Mouse (Mus musculus) cerebellum, postnatal 14 days (tissue): Measurements from ENCODE around the gene Dnajb4.
"Not testable (repeated sequence)": the region's sequence is repeated elsewhere in the genome, so short reads cannot be mapped to it uniquely, and the experiment has no call there.

Source experiments
- DNase-seq, 2 experiments: peaks; one replicate each; pipeline ENCODE4 v3.0.0; 2021; ENCODE audit warnings: mixed read lengths in 2 of 2

The Dnajb4 gene

DNA sequence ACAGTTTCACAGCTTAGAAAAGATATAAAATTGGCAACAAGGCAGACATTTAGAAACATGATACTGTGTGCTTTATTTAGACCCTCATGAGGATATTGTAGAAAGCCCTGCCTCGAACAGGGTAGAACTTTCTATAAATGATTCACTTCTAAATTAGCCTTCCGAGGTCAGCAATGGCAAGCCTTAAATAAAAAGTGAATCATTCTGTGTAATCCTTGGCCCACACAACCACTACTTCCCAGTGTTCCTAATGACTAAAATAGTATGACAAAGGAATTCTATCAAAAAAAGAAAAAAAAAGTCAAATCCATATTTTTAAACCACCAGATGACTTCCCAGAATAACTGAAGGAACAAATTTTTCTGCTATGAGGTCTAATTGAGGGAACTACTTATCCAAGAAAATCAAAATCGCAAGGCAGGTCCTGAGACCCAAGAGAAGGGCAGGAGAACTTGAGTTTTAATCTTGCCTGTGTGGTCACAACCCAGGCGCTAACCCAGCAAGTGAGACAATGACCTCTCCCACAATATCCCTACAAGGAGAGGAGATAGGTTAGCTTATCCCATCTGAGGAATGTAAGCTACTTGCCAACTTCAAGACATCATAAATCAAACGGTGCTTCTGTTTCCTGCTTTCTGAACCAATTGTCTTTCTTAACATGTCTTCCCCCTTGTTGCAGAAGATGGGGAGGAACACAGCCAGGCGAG, 67.0 kb downstream of the Dnajb4 start:
- no peak for DNase-seq

DNA sequence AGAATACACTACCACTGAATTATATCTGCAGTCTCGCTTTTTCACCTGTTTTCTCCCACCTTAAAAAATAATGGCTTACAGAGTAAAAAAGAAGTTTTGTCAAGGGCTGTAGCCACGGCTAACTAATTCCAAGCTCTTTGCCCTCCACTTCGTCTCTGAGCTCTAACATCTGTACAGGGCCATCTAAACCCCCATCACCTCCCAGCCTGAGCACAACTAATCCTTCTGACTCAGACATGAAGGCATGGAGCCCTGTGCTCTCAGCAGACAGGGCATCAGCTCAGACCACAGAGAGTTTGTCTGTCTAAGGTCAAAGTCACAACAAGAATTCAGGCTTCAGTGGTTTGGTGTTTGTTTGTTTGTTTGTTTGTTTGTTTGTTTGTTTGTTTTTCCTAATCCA, 68.0 kb downstream of the Dnajb4 start:
- DNase-seq, result no peak

DNA sequence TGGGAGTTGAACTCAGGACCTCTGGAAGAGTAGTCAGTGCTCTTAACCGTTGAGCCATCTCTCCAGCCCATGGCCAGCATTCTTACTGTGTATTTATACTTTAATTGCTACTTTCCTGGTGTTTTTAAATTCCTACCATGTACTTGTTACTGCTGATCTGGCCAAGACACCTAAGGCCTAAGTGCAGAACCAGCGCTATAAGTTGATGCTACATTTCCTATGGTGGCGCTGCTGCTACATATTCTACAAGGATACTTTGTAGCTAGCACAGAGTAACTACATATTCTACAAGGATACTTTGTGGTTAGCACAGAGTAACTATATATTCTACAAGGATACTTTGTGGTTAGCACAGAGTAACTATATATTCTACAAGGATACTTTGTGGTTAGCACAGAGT, 70.8 kb downstream of the Dnajb4 start:
- not testable (repeated sequence) for DNase-seq

DNA sequence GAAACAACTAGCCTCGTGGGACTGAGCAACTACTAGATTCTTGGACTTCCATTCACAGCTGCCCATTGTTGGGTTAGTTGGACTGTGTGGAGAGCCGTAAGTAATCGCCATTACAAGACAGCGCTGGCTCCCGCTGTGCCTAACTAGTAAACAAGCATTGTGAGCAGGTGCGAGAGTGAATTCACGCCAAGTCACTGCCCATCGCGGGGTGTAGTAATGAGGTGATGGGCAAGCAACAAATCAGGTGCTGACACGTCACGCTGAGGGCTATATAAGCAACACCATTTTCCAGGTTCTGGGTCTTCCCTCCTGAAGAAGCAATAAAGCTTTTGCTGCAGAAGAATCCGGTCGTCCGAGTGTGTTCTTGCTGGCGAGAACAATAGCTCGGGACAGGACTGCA, 74.0 kb downstream of the Dnajb4 start:
- not testable (repeated sequence) for DNase-seq

DNA sequence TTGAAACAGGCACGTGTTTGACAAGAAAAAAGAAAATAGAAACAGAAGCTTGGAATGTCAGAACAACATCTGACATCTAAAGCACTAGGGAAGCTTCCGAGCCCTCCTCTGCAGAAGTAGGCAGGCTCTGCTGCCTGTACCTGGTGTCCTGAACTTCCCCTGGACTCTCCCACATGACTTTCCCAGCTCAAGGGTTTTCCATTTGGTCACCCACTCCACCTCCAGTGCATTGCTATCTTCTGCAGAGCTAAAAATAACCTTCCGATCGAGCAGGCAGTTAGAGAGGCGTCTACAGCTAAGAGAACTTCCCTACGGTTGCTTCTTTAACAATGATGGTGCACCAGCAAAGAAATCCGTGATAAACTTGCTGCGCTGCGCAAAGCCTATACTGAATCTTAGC, 76.5 kb downstream of the Dnajb4 start:
- DNase-seq, result no peak

DNA sequence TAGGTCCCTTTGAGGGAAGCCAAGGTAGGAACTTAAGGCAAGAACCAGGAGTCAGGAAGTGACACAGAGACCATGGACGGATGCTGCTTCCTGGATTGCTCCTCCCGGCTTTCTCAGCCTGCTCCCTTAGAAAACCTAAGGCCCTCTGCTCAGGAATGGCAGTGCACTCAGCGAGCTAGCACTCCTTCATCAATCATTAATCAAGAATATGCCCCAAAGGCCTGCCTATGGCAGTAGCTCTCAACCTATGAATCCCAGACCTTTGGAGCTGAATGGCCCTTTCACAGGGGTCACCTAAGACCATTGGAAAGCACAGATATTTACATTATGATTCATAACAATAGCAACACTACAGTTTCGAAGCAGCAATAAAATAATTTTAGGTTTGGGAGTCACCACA, 79.1 kb downstream of the Dnajb4 start:
- no peak for DNase-seq

DNA sequence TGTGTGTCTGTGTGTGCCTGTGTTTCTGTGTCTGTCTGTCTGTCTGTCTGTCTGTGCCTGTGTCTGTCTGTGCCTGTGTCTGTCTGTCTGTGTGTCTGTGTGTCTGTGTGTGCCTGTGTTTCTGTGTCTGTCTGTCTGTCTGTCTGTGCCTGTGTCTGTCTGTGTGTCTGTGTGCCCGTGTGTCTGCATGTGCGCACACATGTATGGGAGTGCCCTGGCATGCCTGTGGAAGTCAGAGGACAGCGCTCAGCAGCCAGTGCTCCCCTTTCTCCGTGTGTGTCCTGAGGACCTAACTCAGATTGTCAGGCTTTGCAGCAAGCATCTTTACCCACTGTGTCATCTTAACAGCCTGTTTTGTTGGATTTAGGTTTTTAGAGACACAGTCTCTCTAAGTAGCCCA, 80.7 kb downstream of the Dnajb4 start:
- DNase-seq, result not testable (repeated sequence)

DNA sequence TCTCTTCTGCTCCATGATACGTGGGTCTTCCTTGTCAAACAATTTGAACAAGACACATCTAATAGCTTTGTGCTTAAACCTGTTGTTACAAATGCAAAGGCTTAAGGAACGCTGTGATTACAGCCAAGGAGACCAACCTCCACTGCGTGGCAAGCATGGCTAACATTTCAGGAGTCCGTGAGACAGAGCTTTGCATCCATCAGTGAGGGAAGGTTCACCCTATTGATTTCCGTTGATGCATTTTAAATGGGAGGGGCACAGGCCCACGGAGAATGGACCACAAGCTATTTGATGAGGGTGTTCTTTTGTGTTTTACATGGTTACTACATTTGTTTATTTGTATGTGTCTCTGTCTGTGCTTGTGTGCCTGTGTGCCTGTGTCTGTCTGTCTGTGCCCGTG, 81.5 kb downstream of the Dnajb4 start:
- no peak for DNase-seq
